Mouse (Mus musculus) lung, postnatal 0 days (tissue): ENCODE measurements around the gene Gpr35. TPM values are rescaled to one million over a fixed set of nuclear protein-coding genes. Genes with fewer than 3 reads are reported as not detected.
A peak's percentile ranks its signal among the peaks of the same experiment; 100 is the strongest.

Experiments
- ATAC-seq: fragments of 200-750 bp; cut with Nextera tagmentation; 2 replicates; pipeline ENCODE4 v1.8.0; 2017; ENCODE audit warnings: moderate library complexity
- DNase-seq: peaks from one replicate; pipeline ENCODE4 v3.0.0-alpha.2; 2016; ENCODE audit warnings: low spot score
- H3K27ac ChIP-seq: fragments of 300-500 bp; sonication (generic); 2 replicates; pipeline ENCODE4 v1.5.1; 2014; ENCODE audit warnings: antibody characterized with exemption, mild to moderate bottlenecking, low read length, mixed read lengths
- H3K27me3 ChIP-seq: fragments of 300-500 bp; sonication (generic); replicated peaks from 2 replicates; pipeline ENCODE4 v1.6.1; 2014; ENCODE audit warnings: low read length, mixed read lengths; ENCODE audit not compliant: insufficient read depth
- H3K36me3 ChIP-seq: fragments of 300-500 bp; sonication (generic); 2 replicates; pipeline ENCODE4 v1.6.1; 2014; ENCODE audit warnings: low read length, mixed read lengths; ENCODE audit not compliant: insufficient read depth
- H3K4me1 ChIP-seq: fragments of 300-500 bp; sonication (generic); 2 replicates; pipeline ENCODE4 v1.6.1; 2014; ENCODE audit warnings: antibody characterized with exemption, low read depth, low read length, mixed read lengths; ENCODE audit not compliant: insufficient read depth
- H3K4me2 ChIP-seq: fragments of 300-500 bp; sonication (generic); replicated peaks from 2 replicates; pipeline ENCODE4 v1.6.1; 2014; ENCODE audit warnings: low read depth, mild to moderate bottlenecking, low read length, moderate library complexity, mixed read lengths
- H3K4me3 ChIP-seq: fragments of 300-500 bp; sonication (generic); 2 replicates; pipeline ENCODE4 v1.5.1; 2014; ENCODE audit warnings: low read depth, low read length
- H3K9ac ChIP-seq: fragments of 300-500 bp; sonication (generic); replicated peaks from 2 replicates; pipeline ENCODE4 v1.6.1; 2014; ENCODE audit warnings: low read depth, mild to moderate bottlenecking
- H3K9me3 ChIP-seq: fragments of 300-500 bp; sonication (generic); 2 replicates; pipeline ENCODE4 v1.6.1; 2016; ENCODE audit warnings: low read length, mixed read lengths
- CTCF ChIP-seq: IDR thresholded peaks from 2 replicates; pipeline ENCODE4 v1.5.1; 2016; ENCODE audit warnings: antibody characterized with exemption, mild to moderate bottlenecking
- EP300 ChIP-seq: IDR thresholded peaks from 2 replicates; pipeline ENCODE4 v1.6.1; 2016; ENCODE audit warnings: antibody characterized with exemption, mild to moderate bottlenecking, control low read depth
- WGBS: fragments of 180-500 bp; shearing (Covaris S2); extraction: QIAGEN DNeasy Blood & Tissue Kit; methylation state at CpG from one replicate; pipeline ENCODE4 v1.1.7; 2014; 5-methylcytosine and 5-hydroxymethylcytosine counted together
- polyA plus RNA-seq: library from polyadenylated mRNA; unstranded; fragments of >200 nt; fragmentation: Nextera tagmentation; extraction: Ambion mirVana; gene quantifications from 2 replicates; pipeline ENCODE4 v1.2.1, GENCODE M21; 2015

Gene Gpr35
- polyA plus RNA-seq, result 1.2 and 1.7 TPM in 2 replicates

- Histone ChIP-seq H3K9me3 (no peaks in the 10 kb centered on the region), H3K4me1 (no peaks in the 10 kb centered on the region), H3K9ac (no peak within 1 kb of the TSS), H3K36me3 (no peaks in the 10 kb centered on the region), H3K27me3 (no peaks in the 10 kb centered on the region), H3K4me2 (no peak within 1 kb of the TSS), H3K4me3 (no peak within 1 kb of the TSS), H3K27ac (no peak within 1 kb of the TSS)
- DNase-seq, result no peak
- WGBS, result 37% methylated on average over 5 of the region's 5 CpGs
- no peak for ATAC-seq
- TF ChIP-seq CTCF (no peak), EP300 (no peak)
Measured at GRCm38 (mm10) chr1:92950607-92951006, at the start of gene Gpr35. Gene Gpr35, plus strand, starts transcription at chr1:92950865.

- peak; percentile 16; the same call in 1 of the 2 replicates for ATAC-seq
- 2% methylated on average over 15 of the region's 15 CpGs for WGBS
- H3K4me3 ChIP-seq, result no peak within 1 kb of the TSS
- H3K9ac ChIP-seq, result no peak within 1 kb of the TSS
- DNase-seq, result peak; percentile 83
- TF ChIP-seq EP300 (no peak), CTCF (no peak)
- no peak within 1 kb of the TSS for H3K27ac ChIP-seq
- H3K27me3 ChIP-seq, result no peaks in the 10 kb centered on the region
- peaks cover 4% of the 10 kb centered on the region; the same call in 1 of the 2 replicates for H3K4me1 ChIP-seq
- H3K4me2 ChIP-seq, result peak within 1 kb of the TSS; percentile 42
- H3K36me3 ChIP-seq, result no peaks in the 10 kb centered on the region
- H3K9me3 ChIP-seq, result no peaks in the 10 kb centered on the region
Measured at GRCm38 (mm10) chr1:92902786-92903185, 47.9 kb upstream of the Gpr35 start, which contains the start of gene Ankmy1. Gene Ankmy1, minus strand, starts transcription at chr1:92902906.

- H3K36me3 ChIP-seq, result no peaks in the 10 kb centered on the region
- H3K27me3 ChIP-seq, result no peaks in the 10 kb centered on the region
- WGBS, result 58% methylated on average over 4 of the region's 4 CpGs
- H3K4me1 ChIP-seq, result peaks cover 6% of the 10 kb centered on the region; the same call in 1 of the 2 replicates
- H3K4me3 ChIP-seq, result no peak overlapping the region
- H3K9me3 ChIP-seq, result no peaks in the 10 kb centered on the region
- DNase-seq, result peak; percentile 77
- ATAC-seq, result no peak
- no peak overlapping the region for H3K9ac ChIP-seq
- no peak overlapping the region for H3K27ac ChIP-seq
- H3K4me2 ChIP-seq, result no peak overlapping the region
- TF ChIP-seq EP300 (peak; percentile 50), CTCF (no peak)
Measured at GRCm38 (mm10) chr1:92903627-92904026, 47.0 kb upstream of the Gpr35 start.

GRCm38 (mm10) chr1:92905703-92906310 lies 44.9 kb upstream of the Gpr35 start:
- H3K4me1 ChIP-seq, result peaks cover 16% of the 10 kb centered on the region
- H3K4me2 ChIP-seq, result no peak overlapping the region
- H3K4me3 ChIP-seq, result no peak overlapping the region
- H3K36me3 ChIP-seq, result no peaks in the 10 kb centered on the region
- WGBS, result 79% methylated on average over 2 of the region's 2 CpGs
- peak; percentile 24 for DNase-seq
- H3K27ac ChIP-seq, result no peak overlapping the region
- H3K27me3 ChIP-seq, result no peaks in the 10 kb centered on the region
- ATAC-seq, result no peak
- no peaks in the 10 kb centered on the region for H3K9me3 ChIP-seq
- no peak overlapping the region for H3K9ac ChIP-seq
- TF ChIP-seq CTCF (no peak), EP300 (no peak)

- peak; percentile 88 for ATAC-seq
- under 1% methylated on average over 64 of the region's 81 CpGs for WGBS
Measured at GRCm38 (mm10) chr1:92906779-92907631, 43.7 kb upstream of the Gpr35 start, which contains the start of gene Dusp28. Gene Dusp28, plus strand, starts transcription at chr1:92906981.

More at GRCm38 (mm10) chr1:92906779-92907631, 43.7 kb upstream of the Gpr35 start, which contains the start of gene Dusp28:
- no peaks in the 10 kb centered on the region for H3K27me3 ChIP-seq
- no peaks in the 10 kb centered on the region for H3K9me3 ChIP-seq
- no peak for TF ChIP-seq EP300
- peak; percentile 74 for TF ChIP-seq CTCF
- DNase-seq, result peak; percentile 97
- H3K36me3 ChIP-seq, result no peaks in the 10 kb centered on the region
- H3K4me2 ChIP-seq, result peak within 1 kb of the TSS; percentile 94
- H3K27ac ChIP-seq, result peak within 1 kb of the TSS; percentile 94
- peak within 1 kb of the TSS; percentile 70 for H3K4me3 ChIP-seq
- H3K9ac ChIP-seq, result peak within 1 kb of the TSS; percentile 59
- peaks cover 19% of the 10 kb centered on the region for H3K4me1 ChIP-seq
